Mouse (Mus musculus): ENCODE measurements around the gene Rbpms2. TPM values are rescaled to one million over a fixed set of nuclear protein-coding genes. Genes with fewer than 3 reads are reported as not detected.
"Not testable (repeated sequence)": the region's sequence is repeated elsewhere in the genome, so short reads cannot be mapped to it uniquely, and the experiment has no call there.

Rbpms2 gene
- polyA plus RNA-seq, 1 experiment, result 7.5 TPM

DNA sequence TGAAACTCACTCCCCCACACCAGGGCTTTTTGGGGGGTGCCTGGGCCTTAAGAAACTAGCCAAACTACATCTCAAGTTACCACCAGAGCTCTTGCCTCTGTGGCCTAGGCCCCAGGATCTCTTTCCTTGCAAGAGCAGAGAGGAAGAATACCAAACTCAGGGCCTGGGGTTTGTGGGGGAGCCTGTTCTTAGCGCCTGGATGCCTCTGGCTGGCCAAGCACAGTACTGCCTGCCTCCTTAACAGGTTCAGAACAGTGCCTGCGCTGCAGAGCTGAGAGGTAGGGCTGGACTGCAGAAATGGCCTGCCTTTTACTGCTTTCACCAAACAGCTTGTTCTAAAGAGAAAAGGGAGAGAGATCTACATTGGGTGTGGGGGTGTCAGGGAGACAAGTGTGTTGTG is 60.4 kb downstream of the Rbpms2 start:
- DNase-seq (ENCODE audit: extremely low spot score in 1 of 2, low spot score in 1 of 2), result not testable (repeated sequence)

DNA sequence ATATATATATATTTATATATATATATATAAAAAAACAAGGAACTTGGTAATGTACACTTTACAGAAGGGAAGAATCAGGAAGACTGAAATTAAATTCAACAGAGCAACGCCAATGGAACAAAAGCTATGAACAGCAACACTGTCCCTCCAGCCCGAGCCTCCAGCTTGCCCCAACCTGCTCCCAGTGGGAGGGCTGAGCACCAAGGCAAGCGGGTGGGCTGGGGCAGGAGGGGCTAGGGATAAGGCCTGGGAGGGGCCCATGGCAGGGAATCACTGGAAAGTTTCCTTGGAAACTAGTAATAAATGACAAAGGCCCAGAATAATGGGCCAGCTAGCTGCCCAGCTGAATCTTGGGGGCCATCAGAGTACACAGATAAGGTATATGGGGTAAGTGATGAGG is 63.0 kb downstream of the Rbpms2 start:
- DNase-seq (ENCODE audit: extremely low spot score in 1 of 2, low spot score in 1 of 2), result no peak

DNA sequence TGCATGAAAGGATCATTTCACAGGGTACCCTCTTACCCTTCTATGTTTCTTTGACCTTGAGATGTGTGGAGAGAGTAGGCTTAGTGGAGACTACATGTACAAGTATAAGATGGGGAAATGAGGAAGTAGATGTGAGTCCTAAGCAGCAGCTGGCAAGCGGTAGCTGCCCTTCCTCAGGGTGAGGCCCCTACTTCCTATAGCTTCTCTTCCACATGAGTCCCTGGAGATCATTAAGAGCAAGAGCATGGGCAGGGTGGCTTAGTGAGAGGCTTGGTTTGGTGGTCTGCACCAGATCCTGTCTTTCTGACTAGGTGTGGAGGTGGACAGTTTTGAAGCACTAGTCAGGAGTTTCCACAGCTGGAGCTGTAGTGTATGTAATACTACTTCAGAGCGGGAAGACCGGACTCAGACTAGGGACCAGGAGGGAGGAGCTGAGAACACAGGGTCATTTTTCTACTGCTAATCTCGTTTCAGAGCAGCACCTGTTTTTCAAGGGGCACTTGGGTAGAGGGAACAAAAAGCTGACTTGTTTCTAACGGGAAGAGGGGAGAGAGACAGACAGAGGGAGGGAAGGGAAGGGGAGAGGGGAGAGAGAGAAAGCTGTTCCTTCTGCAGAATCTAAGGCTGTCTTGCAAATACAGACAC is 63.6 kb downstream of the Rbpms2 start:
- DNase-seq (ENCODE audit: extremely low spot score in 1 of 2, low spot score in 1 of 2), result no peak

GRCm38 (mm10) chr9:65695646-65696045 is 66.2 kb downstream of the Rbpms2 start:
- DNase-seq (ENCODE audit: extremely low spot score in 1 of 2, low spot score in 1 of 2), result peak; percentile 65 to 83

DNA sequence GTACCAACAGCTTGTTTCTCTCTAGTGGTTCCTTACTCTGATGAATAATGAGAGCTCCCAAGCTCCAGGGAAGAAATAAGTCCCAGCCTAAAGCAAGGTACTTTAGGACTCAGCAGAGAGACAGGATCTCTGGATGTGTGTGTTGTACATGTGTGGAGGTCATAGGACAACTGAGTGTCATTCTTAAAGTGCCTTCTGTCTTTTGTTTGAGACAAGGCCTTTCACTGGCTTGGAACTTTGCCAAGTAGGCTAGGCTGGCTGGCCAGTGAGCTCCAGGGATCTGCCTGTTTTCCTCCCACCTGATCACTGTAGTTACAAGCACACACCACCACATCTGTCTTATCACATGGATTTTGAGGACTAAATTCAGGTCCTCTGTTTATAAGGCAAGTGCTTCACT is 66.9 kb downstream of the Rbpms2 start:
- no peak for DNase-seq (ENCODE audit: extremely low spot score in 1 of 2, low spot score in 1 of 2)

DNA sequence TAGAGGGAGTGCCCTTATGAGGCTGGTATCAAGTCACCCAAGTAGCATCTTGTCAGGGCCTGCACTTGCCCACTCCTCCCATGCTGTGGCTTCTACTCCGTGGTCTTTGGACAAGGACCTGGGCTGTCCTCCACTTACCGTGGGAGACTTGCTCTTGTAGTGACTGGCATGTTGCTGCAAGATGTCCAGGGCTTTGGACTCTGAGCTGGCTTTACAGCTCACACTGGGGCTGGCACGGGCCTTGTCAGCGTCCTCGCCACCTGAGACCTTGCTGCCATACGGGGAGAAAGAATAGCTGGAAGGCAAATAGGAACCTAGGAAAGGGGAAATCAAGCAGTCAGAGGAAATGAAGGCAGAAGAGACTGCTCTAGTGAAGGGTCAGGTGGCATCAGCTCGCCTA is 67.9 kb downstream of the Rbpms2 start:
- DNase-seq (ENCODE audit: extremely low spot score in 1 of 2, low spot score in 1 of 2), result no peak

DNA sequence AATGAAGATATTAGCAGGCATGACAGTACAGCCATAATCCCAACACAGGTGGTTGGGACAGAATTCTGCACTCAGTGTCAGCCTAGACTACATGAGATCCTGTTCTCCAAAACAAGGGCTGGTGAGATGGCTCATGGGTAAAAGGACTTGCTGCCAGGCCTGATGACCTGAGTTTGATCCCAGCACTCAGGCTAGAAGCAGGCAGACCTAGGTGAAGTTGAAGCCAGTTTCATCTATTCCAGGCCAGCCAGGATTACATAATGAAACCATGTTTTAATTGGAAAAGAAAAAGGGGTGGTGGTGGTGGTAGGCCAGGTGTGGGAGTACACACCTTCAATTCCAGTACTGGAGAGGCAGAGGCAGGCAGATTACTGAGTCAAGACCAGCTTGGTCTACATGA is 68.5 kb downstream of the Rbpms2 start:
- no peak for DNase-seq (ENCODE audit: extremely low spot score in 1 of 2, low spot score in 1 of 2)

GRCm38 (mm10) chr9:65700504-65700903 is 71.1 kb downstream of the Rbpms2 start:
- DNase-seq (ENCODE audit: extremely low spot score in 1 of 2, low spot score in 1 of 2), result no peak

DNA sequence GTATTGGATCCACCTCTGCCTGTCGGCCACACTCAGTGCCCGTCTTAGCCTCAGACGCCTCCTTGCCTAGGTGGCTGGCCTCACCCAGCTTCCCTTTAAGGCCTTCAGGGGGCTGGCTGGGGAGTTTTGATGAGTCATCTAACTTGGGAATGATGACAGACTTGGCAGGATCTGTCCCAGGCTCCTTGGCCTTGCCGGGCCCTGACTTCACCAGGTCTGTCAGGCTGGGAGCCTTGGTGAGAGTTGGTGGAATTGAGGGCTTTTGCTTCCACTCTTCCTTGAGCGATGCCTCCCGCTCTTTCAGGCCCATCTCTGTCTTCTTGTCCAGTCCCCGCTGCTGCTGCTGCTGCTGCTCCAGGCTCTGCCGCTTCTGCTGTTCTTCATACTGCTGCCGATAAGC is 72.8 kb downstream of the Rbpms2 start:
- no peak for DNase-seq (ENCODE audit: extremely low spot score in 1 of 2, low spot score in 1 of 2)

DNA sequence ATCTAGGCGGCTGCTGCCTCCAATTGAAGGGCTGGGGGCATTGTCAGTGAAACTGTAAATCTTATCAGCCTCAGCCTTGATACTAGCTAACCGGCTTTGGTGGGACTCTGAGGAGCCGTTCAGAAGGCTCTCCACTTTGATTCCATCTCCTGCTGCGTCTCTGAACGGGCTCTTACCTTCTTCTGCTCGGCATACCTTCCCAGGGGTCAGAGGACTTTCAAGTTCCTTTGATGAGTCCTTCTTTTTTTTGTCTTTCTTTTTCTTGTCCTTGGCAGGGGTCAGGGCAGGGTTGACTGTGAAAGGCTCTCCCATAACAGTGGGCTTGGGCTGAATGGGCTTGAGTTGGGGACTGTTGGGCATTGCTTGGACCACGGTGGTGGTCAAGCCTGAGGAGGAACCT is 73.8 kb downstream of the Rbpms2 start:
- DNase-seq (ENCODE audit: extremely low spot score in 1 of 2, low spot score in 1 of 2), result no peak

DNA sequence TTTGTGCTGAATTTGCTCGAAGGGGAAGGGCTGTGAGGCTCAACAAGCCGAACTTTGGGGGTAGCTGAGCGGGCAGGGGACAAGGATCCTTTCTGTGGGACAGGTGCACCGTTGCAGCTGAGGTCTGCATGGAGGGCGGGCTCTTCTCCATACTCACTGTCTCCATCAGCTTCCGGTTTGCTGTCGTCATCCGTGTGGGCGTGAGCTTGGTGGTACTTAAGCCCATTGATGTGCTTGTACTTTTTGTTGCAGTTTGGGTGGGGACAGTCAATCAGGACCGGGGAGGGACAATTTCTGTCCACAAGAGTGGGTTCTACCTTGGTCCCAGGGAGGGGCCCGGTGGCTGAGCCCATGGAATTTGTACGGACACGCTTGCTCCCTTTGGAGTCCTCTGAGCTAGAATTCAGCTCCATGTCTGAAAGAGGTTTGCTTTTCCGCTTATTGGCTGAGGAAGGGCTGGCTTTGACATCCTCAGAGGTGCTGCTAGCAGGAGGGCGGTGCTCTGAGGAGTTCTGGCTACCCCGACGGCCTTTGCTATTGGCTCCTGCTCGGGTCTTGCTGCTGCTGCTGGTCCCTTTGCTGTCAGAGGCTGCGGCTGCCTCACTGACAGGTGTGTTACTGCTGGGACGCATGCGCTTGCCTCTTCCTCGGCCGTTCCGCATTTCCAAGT is 74.6 kb downstream of the Rbpms2 start:
- no peak for DNase-seq (ENCODE audit: extremely low spot score in 1 of 2, low spot score in 1 of 2)

Other genes starting within 250 kb of the Rbpms2 start
- gene Kbtbd13, start 238.0 kb upstream of the Rbpms2 start, polyA plus RNA-seq (2012; rRNA removed), result 0.17 and 0.34 TPM in 2 replicates
- gene Rasl12, start 231.1 kb upstream of the Rbpms2 start, polyA plus RNA-seq (2012; rRNA removed), result 6.9 and 7.4 TPM in 2 replicates
- gene Slc51b, start 206.7 kb upstream of the Rbpms2 start, polyA plus RNA-seq (2012; rRNA removed), result not detected in 2 replicates
- gene Mtfmt, start 193.9 kb upstream of the Rbpms2 start, polyA plus RNA-seq (2012; rRNA removed), result 19.7 and 20.1 TPM in 2 replicates
- gene Spg21, start 168.7 kb upstream of the Rbpms2 start, polyA plus RNA-seq (2012; rRNA removed), result 26.9 and 28.9 TPM in 2 replicates
- gene Ankdd1a, start 109.5 kb upstream of the Rbpms2 start, polyA plus RNA-seq (2012; rRNA removed), result 2.3 and 2.4 TPM in 2 replicates
- gene Plekho2, start 49.6 kb upstream of the Rbpms2 start, polyA plus RNA-seq (2012; rRNA removed), result 17.0 and 17.9 TPM in 2 replicates
- 0.24 and 0.36 TPM in 2 replicates for gene Pif1, start 42.5 kb upstream of the Rbpms2 start, polyA plus RNA-seq (2012; rRNA removed)
- 220 and 229 TPM in 2 replicates for gene Oaz2, start 38.4 kb downstream of the Rbpms2 start, polyA plus RNA-seq (2012; rRNA removed)
- gene Zfp609, start 197.9 kb downstream of the Rbpms2 start, polyA plus RNA-seq (2012; rRNA removed), result 19.2 and 19.7 TPM in 2 replicates